27 mouse cellular contexts compared by ENCODE assay signal in the genomic region with DNA sequence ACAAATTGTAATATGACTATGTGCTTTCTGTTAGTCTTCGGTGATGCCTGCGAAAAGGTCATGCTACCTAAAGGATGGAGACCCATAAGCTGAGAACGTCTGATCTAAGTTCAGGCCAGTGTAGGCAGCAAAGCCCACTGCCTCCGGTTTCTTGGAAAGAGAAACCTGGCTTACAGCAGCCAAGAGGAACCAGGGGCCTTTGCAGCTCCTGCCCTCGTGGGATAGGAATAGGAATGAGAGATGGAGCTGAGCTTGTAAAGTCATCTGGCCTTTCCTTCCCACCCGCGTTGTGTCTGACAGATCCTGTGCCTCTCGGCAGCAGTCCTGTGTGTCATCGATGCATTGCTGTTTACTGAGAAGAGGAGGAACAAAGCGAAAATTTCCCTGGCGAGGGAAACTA. TPM values are rescaled to one million over a fixed set of nuclear protein-coding genes. Genes with fewer than 3 reads are reported as not detected.
"Had no signal": no experiment of that assay in that cellular context is flagged by ENCODE, and none has a peak within 500 bp of the region (broad histone marks: within the 10 kb centered on the region; RNA-seq: fewer than 3 reads in every experiment).

A gene (plus strand): TSS at position 301 of the 400 bp plus-strand sequence.

RNA-seq across cellular contexts. Expression of the gene that starts here (rescaled TPM):
- polyA plus RNA-seq: heart, embryonic 10.5 days; heart, embryonic 11.5 days; heart, embryonic 12.5 days; heart, embryonic 13.5 days; heart, embryonic 14.5 days; heart, embryonic 15.5 days; heart, embryonic 16.5 days; heart, postnatal 0 days; hindbrain, embryonic 10.5 days; hindbrain, embryonic 11.5 days; hindbrain, embryonic 12.5 days; hindbrain, embryonic 13.5 days; hindbrain, embryonic 14.5 days; hindbrain, embryonic 15.5 days; hindbrain, embryonic 16.5 days; hindbrain, postnatal 0 days; inflammation-experienced regulatory T-cells, adult 6 months; intestine, embryonic 14.5 days; intestine, embryonic 15.5 days; intestine, embryonic 16.5 days; intestine, postnatal 0 days; kidney, adult 2 months; kidney, embryonic 14.5 days; kidney, embryonic 15.5 days; kidney, embryonic 16.5 days; kidney, postnatal 0 days; large intestine, adult 2 months had no signal
